8 mouse cellular contexts compared by ENCODE assay signal in genomic region chr10:127166771-127167613, GRCm38 (mm10). TPM values are rescaled to one million over a fixed set of nuclear protein-coding genes. Genes with fewer than 3 reads are reported as not detected.
DNase-seq lines count a peak whose midpoint lies in the region; ATAC-seq and TF ChIP-seq lines count a peak whose summit lies in the region.

No protein-coding gene starts in this region.

- no peaks in the 10 kb centered on the region for H3K36me3 ChIP-seq in lung, embryonic 14.5 days (ENCODE audit: insufficient read depth)
- peaks cover 3% of the 10 kb centered on the region; the same call in 1 of the 2 replicates for H3K36me3 ChIP-seq in forebrain, embryonic 13.5 days (ENCODE audit: poor library complexity, severe bottlenecking)
- H3K36me3 ChIP-seq in liver, embryonic 11.5 days (ENCODE audit: control insufficient read depth, insufficient read depth, low read length) = no peaks in the 10 kb centered on the region
- H3K36me3 ChIP-seq in small intestine, adult 2 months (ENCODE audit: control insufficient read depth, insufficient read depth, low read length) = peaks cover 40% of the 10 kb centered on the region

- 21% methylated on average over 15 of the region's 15 CpGs for WGBS in lung, embryonic 14.5 days
- 29% methylated on average over 15 of the region's 15 CpGs for WGBS in forebrain, embryonic 13.5 days
- WGBS in liver, embryonic 11.5 days = 20% methylated on average over 15 of the region's 15 CpGs
- 15% methylated on average over 15 of the region's 15 CpGs for WGBS in small intestine, adult 2 months

- peak overlapping the region; percentile 62; the same call in 1 of the 2 replicates for H3K4me3 ChIP-seq in lung, embryonic 14.5 days (ENCODE audit: low read depth, low read length)
- peak overlapping the region; percentile 69 for H3K4me3 ChIP-seq in forebrain, embryonic 13.5 days
- H3K4me3 ChIP-seq in liver, embryonic 11.5 days (ENCODE audit: low read depth, low read length) = peak overlapping the region; percentile 65
- peak overlapping the region; percentile 76 for H3K4me3 ChIP-seq in small intestine, adult 2 months (ENCODE audit: low read depth, low read length)

- H3K4me2 ChIP-seq in lung, embryonic 14.5 days = peak overlapping the region; percentile 100
- H3K4me2 ChIP-seq in forebrain, embryonic 13.5 days = peak overlapping the region; percentile 98
- peak overlapping the region; percentile 98 for H3K4me2 ChIP-seq in liver, embryonic 11.5 days

- DNase-seq in lung, embryonic 14.5 days = no peak
- DNase-seq in lung, postnatal 14 days = no peak
- DNase-seq in liver, embryonic 11.5 days (ENCODE audit: low spot score) = no peak
- no peak for DNase-seq in retina, postnatal 1 day
- no peak for DNase-seq in right cerebral cortex, postnatal 25 days
- no peak for DNase-seq in kidney, adult 11 months

- no peak overlapping the region for H3K27ac ChIP-seq in lung, embryonic 14.5 days (ENCODE audit: low read depth)
- no peak overlapping the region for H3K27ac ChIP-seq in forebrain, embryonic 13.5 days
- H3K27ac ChIP-seq in liver, embryonic 11.5 days (ENCODE audit: low read depth, low read length) = no peak overlapping the region
- H3K27ac ChIP-seq in small intestine, adult 2 months (ENCODE audit: insufficient read depth, low read depth, low read length) = peak overlapping the region; percentile 94

- H3K9me3 ChIP-seq in lung, embryonic 14.5 days (ENCODE audit: low read depth, low read length) = no peaks in the 10 kb centered on the region
- no peaks in the 10 kb centered on the region for H3K9me3 ChIP-seq in forebrain, embryonic 13.5 days (replicated peaks)
- H3K9me3 ChIP-seq in liver, embryonic 11.5 days (ENCODE audit: control insufficient read depth, low read length) = no peaks in the 10 kb centered on the region

- TF ChIP-seq POLR2A in small intestine, adult 2 months (IDR thresholded peaks at IDR 0.05; ENCODE audit: low read depth, low read length) = 0 out of 2 replicates have a peak, but pooled peaks have one; percentile 26

- peaks cover 79% of the 10 kb centered on the region for H3K27me3 ChIP-seq in lung, embryonic 14.5 days (ENCODE audit: insufficient read depth, low read length)
- peaks cover 71% of the 10 kb centered on the region for H3K27me3 ChIP-seq in forebrain, embryonic 13.5 days
- H3K27me3 ChIP-seq in liver, embryonic 11.5 days (replicated peaks; ENCODE audit: control insufficient read depth, insufficient read depth, low read length) = peaks cover 49% of the 10 kb centered on the region
- no peaks in the 10 kb centered on the region for H3K27me3 ChIP-seq in small intestine, adult 2 months (ENCODE audit: control insufficient read depth, insufficient read depth, low read length)

- TF ChIP-seq CTCF in lung, embryonic 14.5 days (IDR thresholded peaks at IDR 0.05; ENCODE audit: low read depth) = no peak
- TF ChIP-seq CTCF in small intestine, adult 2 months (IDR thresholded peaks at IDR 0.05; ENCODE audit: extremely low read depth, insufficient read length, insufficient replicate concordance, low read depth, low read length) = no peak

- no peak for ATAC-seq in lung, embryonic 14.5 days (ENCODE audit: insufficient read depth)
- no peak for ATAC-seq in forebrain, embryonic 13.5 days
- no peak for ATAC-seq in liver, embryonic 11.5 days (replicated peaks; ENCODE audit: low FRiP score)

- H3K9ac ChIP-seq in lung, embryonic 14.5 days = no peak overlapping the region
- H3K9ac ChIP-seq in forebrain, embryonic 13.5 days = peak overlapping the region; percentile 87
- H3K9ac ChIP-seq in liver, embryonic 11.5 days (ENCODE audit: low read depth, low read length) = peak overlapping the region; percentile 78

- H3K4me1 ChIP-seq in lung, embryonic 14.5 days (ENCODE audit: insufficient read depth) = peaks cover 13% of the 10 kb centered on the region; the same call in 1 of the 2 replicates
- peaks cover 25% of the 10 kb centered on the region for H3K4me1 ChIP-seq in forebrain, embryonic 13.5 days
- H3K4me1 ChIP-seq in liver, embryonic 11.5 days (replicated peaks; ENCODE audit: control insufficient read depth, insufficient read depth, low read length) = peaks cover 32% of the 10 kb centered on the region
- peaks cover 21% of the 10 kb centered on the region for H3K4me1 ChIP-seq in small intestine, adult 2 months (ENCODE audit: control insufficient read depth, insufficient read depth, insufficient read length, low read length)

RNA-seq across cellular contexts. Expression of gene B4galnt1, which starts 2.0 kb away (rescaled TPM):
- polyA plus RNA-seq in lung, embryonic 14.5 days (2014; fragmentation: Nextera tagmentation; extraction: Ambion mirVana) = 2.9 and 4.4 TPM in 2 replicates
- 15.7 and 16.7 TPM in 2 replicates for polyA plus RNA-seq in forebrain, embryonic 13.5 days (2015; fragmentation: Nextera tagmentation; extraction: Ambion mirVana)
- polyA plus RNA-seq in liver, embryonic 11.5 days (2014; fragmentation: Nextera tagmentation; extraction: Ambion mirVana) = 21.6 and 26.3 TPM in 2 replicates
- 228 and 484 TPM in 2 replicates for polyA plus RNA-seq in small intestine, adult 2 months (2012; rRNA removed)

RNA-seq across cellular contexts. Expression of gene Slc26a10, which starts 13.5 kb away (rescaled TPM):
- 0.09 and 0.27 TPM in 2 replicates for polyA plus RNA-seq in lung, embryonic 14.5 days (2014; fragmentation: Nextera tagmentation; extraction: Ambion mirVana)
- polyA plus RNA-seq in forebrain, embryonic 13.5 days (2015; fragmentation: Nextera tagmentation; extraction: Ambion mirVana) = 0.93 and 1.1 TPM in 2 replicates
- 3.6 and 5.2 TPM in 2 replicates for polyA plus RNA-seq in liver, embryonic 11.5 days (2014; fragmentation: Nextera tagmentation; extraction: Ambion mirVana)
- 0.56 and 0.85 TPM in 2 replicates for polyA plus RNA-seq in small intestine, adult 2 months (2012; rRNA removed)

RNA-seq across cellular contexts. Expression of gene Arhgef25, which starts 22.9 kb away (rescaled TPM):
- 45.8 and 48.7 TPM in 2 replicates for polyA plus RNA-seq in lung, embryonic 14.5 days (2014; fragmentation: Nextera tagmentation; extraction: Ambion mirVana)
- polyA plus RNA-seq in forebrain, embryonic 13.5 days (2015; fragmentation: Nextera tagmentation; extraction: Ambion mirVana) = 24.3 and 25.8 TPM in 2 replicates
- polyA plus RNA-seq in liver, embryonic 11.5 days (2014; fragmentation: Nextera tagmentation; extraction: Ambion mirVana) = 28.3 and 30.2 TPM in 2 replicates
- polyA plus RNA-seq in small intestine, adult 2 months (2012; rRNA removed) = 8.8 and 10.4 TPM in 2 replicates

RNA-seq across cellular contexts. Expression of gene Dtx3, which starts 28.5 kb away (rescaled TPM):
- 81.4 and 92.4 TPM in 2 replicates for polyA plus RNA-seq in lung, embryonic 14.5 days (2014; fragmentation: Nextera tagmentation; extraction: Ambion mirVana)
- 150 and 155 TPM in 2 replicates for polyA plus RNA-seq in forebrain, embryonic 13.5 days (2015; fragmentation: Nextera tagmentation; extraction: Ambion mirVana)
- polyA plus RNA-seq in liver, embryonic 11.5 days (2014; fragmentation: Nextera tagmentation; extraction: Ambion mirVana) = 64.0 and 70.8 TPM in 2 replicates
- polyA plus RNA-seq in small intestine, adult 2 months (2012; rRNA removed) = 24.0 and 35.3 TPM in 2 replicates

RNA-seq across cellular contexts. Expression of gene Pip4k2c, which starts 44.4 kb away (rescaled TPM):
- 17.8 and 21.0 TPM in 2 replicates for polyA plus RNA-seq in lung, embryonic 14.5 days (2014; fragmentation: Nextera tagmentation; extraction: Ambion mirVana)
- polyA plus RNA-seq in forebrain, embryonic 13.5 days (2015; fragmentation: Nextera tagmentation; extraction: Ambion mirVana) = 18.8 and 19.5 TPM in 2 replicates
- polyA plus RNA-seq in liver, embryonic 11.5 days (2014; fragmentation: Nextera tagmentation; extraction: Ambion mirVana) = 43.1 and 43.4 TPM in 2 replicates
- 13.8 and 31.4 TPM in 2 replicates for polyA plus RNA-seq in small intestine, adult 2 months (2012; rRNA removed)
